Mouse (Mus musculus) hindbrain, embryonic 14.5 days (tissue): ENCODE results near the gene Zdhhc13. TPM values are rescaled to one million over a fixed set of nuclear protein-coding genes. Genes with fewer than 3 reads are reported as not detected.

ENCODE experiments used
- polyA plus RNA-seq: library from polyadenylated mRNA; unstranded; fragments of >200 nt; fragmentation: Nextera tagmentation; extraction: Ambion mirVana; gene quantifications from 2 replicates; pipeline ENCODE4 v1.2.1, GENCODE M21; 2014

Gene Zdhhc13
- polyA plus RNA-seq, 1 experiment from 2014 or later, result 44.1 TPM

Other genes with a start within 250 kb of the Zdhhc13 start
- gene Mrgprb2, start 230.9 kb upstream of the Zdhhc13 start, polyA plus RNA-seq, result not detected in 2 replicates
- gene Mrgprb3, start 145.2 kb upstream of the Zdhhc13 start, polyA plus RNA-seq, result not detected in 2 replicates
- not detected in 2 replicates for gene Csrp3, start 59.0 kb downstream of the Zdhhc13 start, polyA plus RNA-seq
- gene E2f8, start 92.6 kb downstream of the Zdhhc13 start, polyA plus RNA-seq, result 2.4 and 2.7 TPM in 2 replicates
- 19.5 and 28.2 TPM in 2 replicates for gene Nav2, start 119.7 kb downstream of the Zdhhc13 start, polyA plus RNA-seq